8 mouse cellular contexts compared by ENCODE assay signal in the genomic region with DNA sequence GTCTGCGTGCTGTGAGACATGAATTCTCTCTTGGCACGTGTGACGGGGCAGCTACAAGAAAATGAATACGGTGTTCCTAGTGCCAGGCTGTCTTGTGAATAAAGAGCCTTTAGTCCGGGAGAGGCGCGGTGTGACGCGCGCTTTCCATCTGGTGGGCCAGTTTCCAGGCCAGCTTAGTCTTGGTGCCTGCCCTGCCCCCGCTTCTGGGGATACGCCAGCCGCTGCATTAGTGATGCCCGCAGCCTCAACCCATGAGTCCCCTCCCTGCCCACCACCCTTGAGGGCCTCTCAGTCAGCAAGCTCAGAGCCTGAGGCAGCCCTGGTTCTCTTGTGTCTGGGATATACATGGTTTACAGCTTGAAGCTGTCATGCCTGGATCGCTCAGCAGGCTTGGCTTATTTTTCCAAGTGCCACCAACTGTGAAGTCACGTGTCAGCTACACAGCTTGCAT. TPM values are rescaled to one million over a fixed set of nuclear protein-coding genes. Genes with fewer than 3 reads are reported as not detected.
DNase-seq lines count a peak whose midpoint lies in the region; ATAC-seq and TF ChIP-seq lines count a peak whose summit lies in the region.

No protein-coding gene starts in this region.

- in situ Hi-C loops in Patski (cut with MboI; ENCODE audit: low pct_unique_long_range_greater_than_20kb): no loop called here

- POLR2A ChIA-PET in Patski (lab: Charles Lee): no interaction called here

- peak overlapping the region; percentile 80 for H3K27ac ChIP-seq in hindbrain, embryonic 10.5 days

- ATAC-seq in Patski: peak; percentile 89
- ATAC-seq in inflammation-experienced regulatory T-cells, adult 6 months: no peak

- peaks cover 4% of the 10 kb centered on the region; the same call in 1 of the 2 replicates for H3K36me3 ChIP-seq in hindbrain, embryonic 10.5 days

- no peaks in the 10 kb centered on the region for H3K27me3 ChIP-seq in Patski
- H3K27me3 ChIP-seq in hindbrain, embryonic 10.5 days (ENCODE audit: insufficient read depth, poor library complexity, severe bottlenecking): peaks cover 20% of the 10 kb centered on the region

- peak; percentile 85 for DNase-seq in Patski (ENCODE audit: low read depth, low spot score)
- DNase-seq in cerebellum, postnatal 10 days: peak; percentile 99
- DNase-seq in frontal cortex, postnatal 14 days (ENCODE audit: low spot score in 2 of 2): peak; percentile 82 to 87
- DNase-seq in hindbrain, embryonic 10.5 days (ENCODE audit: low spot score): peak; percentile 75
- DNase-seq in layer of hippocampus, adult 9-10 months (ENCODE audit: low spot score): peak; percentile 87
- peak; percentile 20 to 32 for DNase-seq in lung, adult 18-20 months
- peak; percentile 46 for DNase-seq in retina, adult 2 months (ENCODE audit: low read depth, low spot score)

- TF ChIP-seq CTCF in Patski (IDR thresholded peaks at IDR 0.05): no peak

- H3K9me3 ChIP-seq in hindbrain, embryonic 10.5 days: peaks cover 7% of the 10 kb centered on the region; the same call in 1 of the 2 replicates

- WGBS in hindbrain, embryonic 10.5 days: 2% methylated on average over 16 of the region's 16 CpGs

- peaks cover 45% of the 10 kb centered on the region for H3K4me1 ChIP-seq in hindbrain, embryonic 10.5 days (replicated peaks)

- peak overlapping the region; percentile 46 for H3K4me3 ChIP-seq in hindbrain, embryonic 10.5 days

- CTCF ChIA-PET in Patski (lab: Charles Lee): interaction anchor here (0.7 to 2.1 kb wide), 3 partner anchors 16 to 49 kb away, joined by 3 to 8 read pairs (median 3); no protein-coding TSS in a partner anchor

RNA-seq across cellular contexts. Expression of a gene that starts 48.5 kb away (rescaled TPM):
- polyA plus RNA-seq in Patski (2021): 172 TPM
- polyA plus RNA-seq in hindbrain, embryonic 10.5 days (2016; fragmentation: Nextera tagmentation; extraction: Ambion mirVana): 11.9 and 13.7 TPM in 2 replicates
- polyA plus RNA-seq in inflammation-experienced regulatory T-cells, adult 6 months (2017; shearing (Covaris generic)): 10 to 100 TPM; 30.1 to 34.4 (median 31.5) TPM

Comparison
In these comparisons a context has a peak if more than half of its experiments do, and no peak if none do; other contexts are left out.
1. DNase-seq: peak in every context shown above with its lines; median percentile 99 in cerebellum, postnatal 10 days; 87 in layer of hippocampus, adult 9-10 months; 85 in Patski; 84 in frontal cortex, postnatal 14 days; 75 in hindbrain, embryonic 10.5 days; 46 in retina, adult 2 months; 26 in lung, adult 18-20 months.